Mouse (Mus musculus) bone marrow, adult 2 months (tissue): Measurements from ENCODE around the gene Gm10320. TPM values are rescaled to one million over a fixed set of nuclear protein-coding genes. Genes with fewer than 3 reads are reported as not detected.

Source experiments
- H3K27ac ChIP-seq: fragments of 200-500 bp; 2 replicates; pipeline ENCODE4 v1.5.1; 2012; ENCODE audit warnings: low read depth, mild to moderate bottlenecking, control low read depth, inconsistent platforms, low read length; ENCODE audit not compliant: control insufficient read depth, poor library complexity, insufficient read depth
- H3K4me1 ChIP-seq: fragments of 200-500 bp; 2 replicates; pipeline ENCODE4 v1.6.1; 2011; ENCODE audit warnings: low read length; ENCODE audit not compliant: control insufficient read depth, insufficient read depth
- H3K4me3 ChIP-seq: fragments of 200-500 bp; replicated peaks from 2 replicates; pipeline ENCODE3; 2011; ENCODE audit warnings: mild to moderate bottlenecking, low read depth, low read length, control low read depth; ENCODE audit not compliant: control insufficient read depth
- CTCF ChIP-seq: fragments of 200-500 bp; IDR thresholded peaks from 2 replicates; pipeline ENCODE4 v1.5.1; 2011; ENCODE audit warnings: low read length, control low read depth; ENCODE audit not compliant: control insufficient read depth, insufficient read depth
- POLR2A ChIP-seq: fragments of 200-500 bp; IDR thresholded peaks from 2 replicates; pipeline ENCODE4 v1.6.1; 2011; ENCODE audit warnings: low read depth, mild to moderate bottlenecking, control low read depth, low read length, borderline replicate concordance; ENCODE audit not compliant: control insufficient read depth
- WGBS: fragments of 180-500 bp; shearing (Covaris S2); methylation state at CpG from one replicate; pipeline ENCODE4 v1.1.7; 2018; 5-methylcytosine and 5-hydroxymethylcytosine counted together
- polyA plus RNA-seq: library from polyadenylated mRNA; stranded (reverse); fragments of >200 nt; gene quantifications from 2 replicates; pipeline ENCODE4 v1.2.4, GENCODE M21; 2011; ENCODE audit warnings: low replicate concordance; ENCODE audit not compliant: missing spikeins, insufficient read depth, insufficient read length

Gene Gm10320
- polyA plus RNA-seq, 1 experiment: 9.2 TPM

GRCm38 (mm10) chr13:98506496-98506895, 14.7 kb upstream of the Gm10320 start:
- no peak for TF ChIP-seq CTCF
- no peak for TF ChIP-seq POLR2A
- Histone ChIP-seq H3K4me1 (no peaks in the 10 kb centered on the region), H3K4me3 (no peak overlapping the region), H3K27ac (no peak overlapping the region)
- WGBS: 9% methylated on average over 4 of the region's 4 CpGs

DNA sequence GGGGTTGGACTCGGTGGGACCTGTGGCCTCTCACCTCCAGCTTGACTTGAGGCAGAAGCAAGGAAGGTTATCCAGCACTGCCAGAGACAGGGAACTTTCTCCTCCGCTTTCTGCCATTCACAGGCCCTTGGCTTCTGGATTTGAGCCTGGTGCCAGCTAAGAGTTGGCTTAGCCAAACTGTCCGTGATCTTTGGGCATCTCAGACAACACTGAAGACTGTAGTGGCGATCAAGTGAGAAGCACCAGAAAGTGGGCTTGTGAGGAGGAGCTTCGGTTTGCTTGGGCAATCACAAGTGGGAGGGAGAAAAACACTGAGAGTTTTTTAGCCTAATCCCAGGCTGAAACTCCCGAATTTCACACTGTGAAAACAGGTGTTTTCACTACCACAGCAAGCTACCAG, 14.2 kb upstream of the Gm10320 start:
- H3K27ac ChIP-seq: no peak overlapping the region
- no peak overlapping the region for H3K4me3 ChIP-seq
- no peaks in the 10 kb centered on the region for H3K4me1 ChIP-seq
- no peak for TF ChIP-seq CTCF
- TF ChIP-seq POLR2A: no peak
- WGBS: 30% methylated on average over 6 of the region's 6 CpGs

DNA sequence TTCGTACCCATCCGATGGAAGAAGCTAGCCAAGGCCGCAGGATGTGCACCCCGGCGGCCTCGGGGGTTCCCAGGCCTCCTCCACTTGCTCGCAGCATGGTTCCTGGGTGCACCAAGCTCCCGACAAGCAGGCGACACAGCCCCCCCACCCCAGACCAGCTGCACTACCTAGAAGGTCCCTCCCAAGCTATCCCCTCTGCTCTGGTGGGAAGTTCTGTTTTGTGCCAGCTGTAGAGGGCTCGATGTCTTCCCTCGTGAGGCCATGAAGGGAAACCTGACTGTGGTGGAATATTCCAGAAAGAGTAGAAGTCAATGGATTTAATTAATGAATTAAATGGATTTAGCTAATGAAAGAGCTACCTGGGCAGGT, 13.7 kb upstream of the Gm10320 start:
- WGBS: 8% methylated on average over 11 of the region's 11 CpGs
- TF ChIP-seq POLR2A (no peak), CTCF (no peak)
- Histone ChIP-seq H3K4me3 (no peak overlapping the region), H3K4me1 (no peaks in the 10 kb centered on the region), H3K27ac (no peak overlapping the region)

GRCm38 (mm10) chr13:98504661-98505488, 13.1 kb upstream of the Gm10320 start:
- Histone ChIP-seq H3K27ac (no peak overlapping the region; the same call in 1 of the 2 replicates), H3K4me3 (no peak overlapping the region), H3K4me1 (no peaks in the 10 kb centered on the region)
- TF ChIP-seq CTCF (no peak), POLR2A (no peak)
- 2% methylated on average over 50 of the region's 51 CpGs for WGBS

GRCm38 (mm10) chr13:98504181-98504660, 12.4 kb upstream of the Gm10320 start:
- WGBS: 4% methylated on average over 27 of the region's 27 CpGs
- TF ChIP-seq POLR2A (no peak), CTCF (no peak)
- H3K27ac ChIP-seq: no peak overlapping the region
- no peak overlapping the region for H3K4me3 ChIP-seq
- H3K4me1 ChIP-seq: no peaks in the 10 kb centered on the region

DNA sequence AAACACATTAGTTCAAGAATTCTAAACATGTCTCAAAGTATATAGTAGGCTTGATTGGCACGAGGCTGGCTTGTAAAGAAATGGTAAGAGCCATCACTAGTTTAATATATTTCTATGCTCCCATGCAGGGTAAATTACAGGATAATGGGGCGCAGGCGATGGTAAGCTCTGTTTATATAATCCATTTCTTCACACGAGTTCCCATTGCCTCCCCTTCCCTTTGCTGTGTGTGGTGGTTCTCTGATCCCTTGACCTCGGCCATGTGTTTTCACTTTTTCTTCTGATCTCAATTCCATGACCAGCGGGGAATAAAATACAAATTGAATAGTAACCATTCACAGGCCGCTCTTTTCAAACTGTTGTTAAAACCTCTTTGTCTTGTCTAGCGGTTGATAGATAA, 11.8 kb upstream of the Gm10320 start:
- TF ChIP-seq POLR2A: no peak
- no peak for TF ChIP-seq CTCF
- 6% methylated on average over 8 of the region's 8 CpGs for WGBS
- Histone ChIP-seq H3K4me1 (no peaks in the 10 kb centered on the region), H3K4me3 (no peak overlapping the region), H3K27ac (no peak overlapping the region)

GRCm38 (mm10) chr13:98502813-98503341, 11.1 kb upstream of the Gm10320 start:
- no peak overlapping the region for H3K4me3 ChIP-seq
- no peaks in the 10 kb centered on the region for H3K4me1 ChIP-seq
- 4% methylated on average over 27 of the region's 27 CpGs for WGBS

GRCm38 (mm10) chr13:98502236-98502812, 10.5 kb upstream of the Gm10320 start:
- Histone ChIP-seq H3K4me3 (no peak overlapping the region), H3K4me1 (no peaks in the 10 kb centered on the region), H3K27ac (no peak overlapping the region)
- WGBS: 3% methylated on average over 16 of the region's 16 CpGs
- TF ChIP-seq CTCF: no peak
- TF ChIP-seq POLR2A: no peak

More at GRCm38 (mm10) chr13:98502813-98503341, 11.1 kb upstream of the Gm10320 start:
- TF ChIP-seq CTCF (no peak), POLR2A (no peak)
- H3K27ac ChIP-seq: no peak overlapping the region
